Mouse (Mus musculus) heart, embryonic 16.5 days (tissue): ENCODE measurements around the gene Me3. TPM values are rescaled to one million over a fixed set of nuclear protein-coding genes. Genes with fewer than 3 reads are reported as not detected.
"Not testable (repeated sequence)": the region's sequence is repeated elsewhere in the genome, so short reads cannot be mapped to it uniquely, and the experiment has no call there.

Source experiments
- ATAC-seq: fragments of 200-750 bp; cut with Nextera tagmentation; replicated peaks from 2 replicates; pipeline ENCODE4 v1.8.0; 2017; ENCODE audit warnings: moderate number of reproducible peaks; ENCODE audit not compliant: insufficient read depth, low FRiP score; ENCODE audit errors: extremely low read depth
- H3K27ac ChIP-seq: fragments of 300-500 bp; sonication (generic); 2 replicates; pipeline ENCODE4 v1.5.1; 2014; ENCODE audit warnings: mild to moderate bottlenecking, low read length, control low read depth, moderate library complexity
- H3K27me3 ChIP-seq: fragments of 300-500 bp; sonication (generic); 2 replicates; pipeline ENCODE4 v1.6.1; 2014; ENCODE audit warnings: low read length, mixed read lengths; ENCODE audit not compliant: control insufficient read depth, insufficient read depth
- H3K36me3 ChIP-seq: fragments of 300-500 bp; sonication (generic); 2 replicates; pipeline ENCODE4 v1.6.1; 2014; ENCODE audit not compliant: control insufficient read depth, insufficient read depth
- H3K4me1 ChIP-seq: fragments of 300-500 bp; sonication (generic); 2 replicates; pipeline ENCODE4 v1.6.1; 2014; ENCODE audit warnings: low read length, mixed read lengths; ENCODE audit not compliant: control insufficient read depth, insufficient read depth
- H3K4me2 ChIP-seq: fragments of 300-500 bp; sonication (generic); 2 replicates; pipeline ENCODE4 v1.6.1; 2014; ENCODE audit warnings: low read depth, mild to moderate bottlenecking, control low read depth, low read length
- H3K4me3 ChIP-seq: fragments of 300-500 bp; sonication (generic); 2 replicates; pipeline ENCODE4 v1.5.1; 2014; ENCODE audit warnings: mild to moderate bottlenecking, control low read depth, low read length
- H3K9ac ChIP-seq: fragments of 300-500 bp; sonication (generic); 2 replicates; pipeline ENCODE4 v1.6.1; 2014; ENCODE audit warnings: low read length, control low read depth
- H3K9me3 ChIP-seq: fragments of 300-500 bp; sonication (generic); replicated peaks from 2 replicates; pipeline ENCODE4 v1.6.1; 2016; ENCODE audit warnings: low read length; ENCODE audit not compliant: control insufficient read depth
- WGBS: fragments of 180-500 bp; shearing (Covaris S2); extraction: QIAGEN DNeasy Blood & Tissue Kit; methylation state at CpG from one replicate; pipeline ENCODE4 v1.1.7; 2014; 5-methylcytosine and 5-hydroxymethylcytosine counted together
- polyA plus RNA-seq: library from polyadenylated mRNA; unstranded; fragments of >200 nt; fragmentation: Nextera tagmentation; extraction: Ambion mirVana; gene quantifications from 2 replicates; pipeline ENCODE4 v1.2.1, GENCODE M21; 2015

Gene Me3
- polyA plus RNA-seq, 1 experiment from 2014 or later = 10.8 TPM

DNA sequence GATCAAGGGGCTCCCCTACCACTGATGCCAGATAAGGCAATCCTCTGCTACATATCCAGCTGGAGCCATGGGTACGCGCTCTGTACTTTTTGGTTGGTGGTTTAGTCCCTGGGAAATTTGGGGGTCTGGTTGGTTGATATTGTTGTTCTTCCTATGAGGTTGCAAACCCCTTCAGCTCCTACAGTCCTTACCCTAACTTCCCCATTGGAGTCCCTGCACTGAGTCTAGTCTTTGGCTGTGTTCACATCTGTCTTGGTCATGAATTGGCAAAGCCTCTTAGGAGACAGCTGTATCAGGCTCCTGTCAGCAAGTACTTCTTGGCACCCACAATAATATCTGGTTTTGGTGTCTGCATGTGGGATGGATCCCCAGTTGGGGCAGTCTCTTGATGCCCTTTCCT, 98.9 kb downstream of the Me3 start:
- not testable (repeated sequence) for H3K9ac ChIP-seq, ATAC-seq, H3K4me1 ChIP-seq, H3K27ac ChIP-seq, H3K27me3 ChIP-seq, H3K4me2 ChIP-seq, H3K4me3 ChIP-seq, H3K9me3 ChIP-seq, H3K36me3 ChIP-seq
- WGBS = 93% methylated on average over 2 of the region's 2 CpGs

DNA sequence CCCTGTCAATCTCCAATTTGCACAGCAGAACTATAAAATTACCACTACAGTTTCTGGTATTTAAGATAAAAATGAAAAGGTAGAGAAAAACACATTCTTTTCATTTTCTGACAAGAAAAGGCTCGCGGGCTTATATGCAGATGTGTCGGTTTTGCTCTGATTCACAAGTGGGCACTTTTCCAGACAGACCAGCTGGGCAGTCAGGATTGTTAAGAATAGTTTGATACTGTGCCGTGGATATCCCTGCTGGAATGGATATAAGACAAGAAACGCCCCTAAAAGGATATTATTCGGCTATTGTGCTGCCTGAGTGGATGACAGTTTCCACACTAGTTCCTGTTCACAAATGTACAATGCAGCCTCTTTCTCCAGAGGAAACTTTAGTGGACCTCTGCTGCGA, 116.2 kb downstream of the Me3 start:
- WGBS = 30% methylated on average over 7 of the region's 7 CpGs
- Histone ChIP-seq H3K27ac (no peak overlapping the region; the same call in none of the 2 replicates), H3K36me3 (no peaks in the 10 kb centered on the region), H3K9ac (no peak overlapping the region), H3K27me3 (no peaks in the 10 kb centered on the region), H3K9me3 (no peaks in the 10 kb centered on the region), H3K4me3 (no peak overlapping the region), H3K4me1 (peaks cover 15% of the 10 kb centered on the region), H3K4me2 (peak overlapping the region; percentile 11; the same call in 1 of the 2 replicates)
- ATAC-seq = no peak; the same call in 1 of the 2 replicates

DNA sequence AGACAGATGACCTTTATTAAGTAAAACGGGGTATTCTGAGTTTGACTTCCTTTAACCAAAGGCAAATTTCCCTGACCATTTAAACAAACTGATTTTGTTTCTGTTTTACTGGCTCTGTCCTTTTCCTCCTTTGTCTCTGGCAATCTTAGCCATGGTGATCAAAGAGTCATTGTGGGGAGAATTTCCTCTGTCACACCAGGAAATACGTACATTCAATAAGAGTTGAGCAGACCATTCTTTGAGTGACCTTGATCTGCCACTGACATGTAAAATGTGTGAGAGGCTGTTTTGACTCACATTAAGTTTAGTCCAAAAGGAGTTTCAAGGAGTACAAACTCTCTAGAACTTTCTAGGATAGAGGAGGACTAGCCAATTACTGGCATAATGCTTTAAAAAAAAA, 117.0 kb downstream of the Me3 start:
- Histone ChIP-seq H3K4me1 (peaks cover 15% of the 10 kb centered on the region), H3K4me3 (no peak overlapping the region), H3K4me2 (no peak overlapping the region), H3K36me3 (no peaks in the 10 kb centered on the region), H3K27me3 (no peaks in the 10 kb centered on the region), H3K27ac (peak overlapping the region; percentile 64; the same call in 1 of the 2 replicates), H3K9ac (no peak overlapping the region), H3K9me3 (no peaks in the 10 kb centered on the region)
- ATAC-seq = no peak
- 51% methylated on average over 2 of the region's 2 CpGs for WGBS

GRCm38 (mm10) chr7:89766678-89767508, 134.7 kb downstream of the Me3 start:
- Histone ChIP-seq H3K9me3 (no peaks in the 10 kb centered on the region), H3K9ac (no peak overlapping the region), H3K27me3 (no peaks in the 10 kb centered on the region), H3K4me2 (no peak overlapping the region), H3K4me1 (no peaks in the 10 kb centered on the region), H3K36me3 (no peaks in the 10 kb centered on the region), H3K27ac (no peak overlapping the region), H3K4me3 (no peak overlapping the region)
- ATAC-seq = no peak
- WGBS = 82% methylated on average over 5 of the region's 5 CpGs

DNA sequence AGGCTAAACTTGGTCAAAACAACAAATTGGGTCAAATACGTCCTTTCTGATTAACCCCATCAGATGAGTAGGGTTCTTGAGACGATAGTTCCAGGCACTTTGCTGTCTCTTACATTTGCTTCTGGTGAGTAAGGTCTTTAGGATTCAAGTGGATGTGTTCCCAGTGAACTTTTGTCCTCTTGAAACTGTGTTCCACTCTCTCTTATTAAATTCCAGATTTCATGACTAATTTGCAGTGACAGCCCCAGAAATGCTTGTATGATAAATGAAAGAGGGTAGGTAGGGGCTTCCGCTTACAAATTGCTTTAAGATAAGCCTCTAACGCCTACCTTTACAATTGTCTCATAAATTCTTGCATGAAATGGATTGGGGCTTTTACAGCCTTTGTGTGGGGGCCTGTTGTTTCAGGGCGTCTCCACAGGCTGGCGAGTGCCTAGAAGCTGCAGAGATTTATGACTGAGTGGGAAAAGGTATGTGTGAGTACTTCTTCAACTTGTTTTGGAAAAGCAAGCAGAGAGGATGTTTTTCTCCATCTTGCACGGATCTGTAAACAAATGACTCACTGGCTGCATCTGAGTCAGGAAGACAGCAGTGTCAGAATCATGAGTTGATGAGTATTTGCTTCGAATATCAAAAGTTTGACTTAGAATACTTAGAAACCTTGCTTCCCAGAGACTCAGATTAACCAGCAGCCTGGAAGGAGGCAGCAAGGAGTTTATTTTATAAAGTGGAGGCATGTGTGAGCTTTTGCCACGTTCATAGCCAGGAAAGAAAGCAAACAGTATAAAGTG, 137.1 kb downstream of the Me3 start:
- Histone ChIP-seq H3K36me3 (no peaks in the 10 kb centered on the region), H3K9me3 (no peaks in the 10 kb centered on the region), H3K4me3 (no peak overlapping the region), H3K4me1 (no peaks in the 10 kb centered on the region; the same call in 1 of the 2 replicates), H3K27ac (no peak overlapping the region), H3K9ac (no peak overlapping the region), H3K4me2 (no peak overlapping the region), H3K27me3 (no peaks in the 10 kb centered on the region)
- 45% methylated on average over 9 of the region's 9 CpGs for WGBS
- ATAC-seq = no peak

- Histone ChIP-seq H3K9ac (no peak overlapping the region), H3K27ac (no peak overlapping the region), H3K4me3 (no peak overlapping the region), H3K4me1 (peaks cover 2% of the 10 kb centered on the region; the same call in 1 of the 2 replicates), H3K4me2 (no peak overlapping the region), H3K36me3 (no peaks in the 10 kb centered on the region), H3K9me3 (no peaks in the 10 kb centered on the region), H3K27me3 (no peaks in the 10 kb centered on the region)
- no peak for ATAC-seq
- 64% methylated on average over 6 of the region's 6 CpGs for WGBS
Measured at GRCm38 (mm10) chr7:89770021-89770420, 137.8 kb downstream of the Me3 start.

DNA sequence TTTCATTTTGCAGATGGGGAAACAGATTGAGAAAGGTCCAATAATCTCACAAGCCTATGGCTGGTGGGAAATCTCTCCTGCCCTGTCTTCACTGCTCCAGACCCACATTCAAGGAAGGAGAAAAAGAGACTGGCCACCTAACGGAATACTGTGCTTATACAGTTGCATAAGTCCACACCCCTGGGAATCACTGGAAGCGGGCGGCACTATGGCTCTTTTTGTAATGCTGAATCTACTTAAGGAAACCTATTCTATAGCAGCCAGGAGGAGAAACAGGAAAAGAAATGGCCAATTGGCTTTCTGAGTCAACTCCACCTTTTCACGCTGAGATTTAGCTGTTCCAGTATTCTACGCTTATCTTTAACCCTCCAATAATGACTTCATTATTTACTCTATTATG, 140.7 kb downstream of the Me3 start:
- no peak overlapping the region for H3K27ac ChIP-seq
- no peak for ATAC-seq
- no peaks in the 10 kb centered on the region for H3K27me3 ChIP-seq
- 80% methylated on average over 5 of the region's 5 CpGs for WGBS
- no peaks in the 10 kb centered on the region for H3K36me3 ChIP-seq
- no peak overlapping the region for H3K4me3 ChIP-seq
- H3K9ac ChIP-seq = no peak overlapping the region
- H3K4me2 ChIP-seq = no peak overlapping the region
- peaks cover 2% of the 10 kb centered on the region; the same call in 1 of the 2 replicates for H3K4me1 ChIP-seq
- peaks cover 3% of the 10 kb centered on the region; the same call in 1 of the 2 replicates for H3K9me3 ChIP-seq

DNA sequence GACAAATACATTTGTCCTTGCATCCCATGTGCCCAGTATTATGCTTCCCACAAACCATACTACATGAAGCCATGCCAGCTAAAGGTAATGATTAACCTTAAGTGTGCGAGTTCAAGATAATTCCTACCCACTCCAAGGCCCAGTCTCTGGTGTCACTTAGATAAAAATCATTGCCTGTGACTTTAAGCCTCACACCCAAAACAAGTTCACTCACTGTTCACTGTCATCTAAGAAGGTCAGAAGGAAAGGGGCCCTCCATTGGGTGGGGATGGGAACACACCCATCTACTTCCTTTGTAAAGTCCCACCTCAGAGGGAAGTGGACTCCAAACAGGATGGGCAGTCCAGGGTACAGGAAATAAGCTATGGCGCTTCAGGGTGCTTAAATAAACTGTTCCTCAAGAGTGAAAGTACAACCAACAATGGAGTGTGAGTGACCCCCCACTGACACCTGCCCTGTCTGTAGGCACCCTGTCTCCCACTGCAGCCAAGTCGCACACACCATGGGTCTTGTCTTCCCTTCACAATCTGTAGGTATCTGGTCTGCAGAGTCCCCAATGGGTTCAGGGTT, 141.2 kb downstream of the Me3 start:
- Histone ChIP-seq H3K4me2 (no peak overlapping the region), H3K9ac (no peak overlapping the region), H3K27ac (peak overlapping the region; percentile 54), H3K4me1 (peaks cover 2% of the 10 kb centered on the region; the same call in 1 of the 2 replicates), H3K27me3 (no peaks in the 10 kb centered on the region), H3K36me3 (no peaks in the 10 kb centered on the region), H3K9me3 (peaks cover 3% of the 10 kb centered on the region; the same call in 1 of the 2 replicates), H3K4me3 (no peak overlapping the region)
- peak; percentile 37; the same call in 1 of the 2 replicates for ATAC-seq
- 57% methylated on average over 3 of the region's 3 CpGs for WGBS
